Mouse (Mus musculus) forebrain, embryonic 12.5 days (tissue): ENCODE measurements around the gene H2-Ob. TPM values are rescaled to one million over a fixed set of nuclear protein-coding genes. Genes with fewer than 3 reads are reported as not detected.

Experiments used
- ATAC-seq: fragments of 200-750 bp; cut with Nextera tagmentation; 2 replicates; pipeline ENCODE4 v1.8.0; 2017; ENCODE audit warnings: moderate TSS enrichment; ENCODE audit not compliant: low FRiP score
- H3K27ac ChIP-seq: fragments of 300-500 bp; sonication (generic); 2 replicates; pipeline ENCODE4 v1.5.1; 2016; ENCODE audit warnings: mild to moderate bottlenecking
- H3K27me3 ChIP-seq: fragments of 300-500 bp; sonication (generic); 2 replicates; pipeline ENCODE4 v1.6.1; 2016; ENCODE audit warnings: mild to moderate bottlenecking
- H3K36me3 ChIP-seq: fragments of 300-500 bp; sonication (generic); replicated peaks from 2 replicates; pipeline ENCODE4 v1.6.1; 2016; ENCODE audit warnings: mild to moderate bottlenecking
- H3K4me1 ChIP-seq: fragments of 300-500 bp; sonication (generic); 2 replicates; pipeline ENCODE4 v1.6.1; 2016
- H3K4me2 ChIP-seq: fragments of 300-500 bp; sonication (generic); 2 replicates; pipeline ENCODE4 v1.6.1; 2016; ENCODE audit warnings: mild to moderate bottlenecking, moderate library complexity
- H3K4me3 ChIP-seq: fragments of 300-500 bp; sonication (generic); replicated peaks from 2 replicates; pipeline ENCODE4 v1.5.1; 2016; ENCODE audit warnings: mild to moderate bottlenecking
- H3K9ac ChIP-seq: fragments of 300-500 bp; sonication (generic); 2 replicates; pipeline ENCODE4 v1.6.1; 2016; ENCODE audit warnings: mild to moderate bottlenecking
- H3K9me3 ChIP-seq: fragments of 300-500 bp; sonication (generic); 2 replicates; pipeline ENCODE4 v1.6.1; 2016
- WGBS: fragments of 180-500 bp; shearing (Covaris S2); methylation state at CpG from one replicate; pipeline ENCODE4 v1.1.7; 2016; 5-methylcytosine and 5-hydroxymethylcytosine counted together
- polyA plus RNA-seq: library from polyadenylated mRNA; unstranded; fragments of >200 nt; fragmentation: Nextera tagmentation; extraction: Ambion mirVana; gene quantifications from 2 replicates; pipeline ENCODE4 v1.2.1, GENCODE M21; 2016

Gene H2-Ob
- polyA plus RNA-seq, 1 experiment from 2014 or later = not detected

DNA sequence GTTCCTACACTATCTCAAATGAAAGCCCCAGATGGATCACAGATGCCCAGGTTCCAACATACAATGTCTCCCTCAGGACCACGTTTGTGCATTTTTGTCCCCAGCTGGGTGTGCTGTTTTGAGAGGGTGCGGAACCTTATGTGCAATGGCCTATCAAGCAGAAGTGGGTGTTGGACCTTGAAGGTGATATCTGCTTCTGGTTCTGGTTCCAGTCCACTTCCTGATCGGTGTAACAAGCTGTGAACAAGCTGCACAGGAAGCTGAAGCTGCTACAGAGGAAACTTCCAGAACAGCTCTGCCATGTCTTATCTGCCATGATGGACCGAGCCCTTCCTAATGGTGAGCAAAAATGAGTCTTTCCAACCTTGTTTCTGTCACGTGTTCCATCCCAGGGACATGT lies 17.8 kb downstream of the H2-Ob start:
- Histone ChIP-seq H3K9me3 (no peaks in the 10 kb centered on the region), H3K4me2 (no peak overlapping the region), H3K4me1 (no peaks in the 10 kb centered on the region), H3K27me3 (peaks cover 13% of the 10 kb centered on the region; the same call in 1 of the 2 replicates), H3K36me3 (no peaks in the 10 kb centered on the region), H3K4me3 (no peak overlapping the region), H3K9ac (no peak overlapping the region), H3K27ac (no peak overlapping the region)
- no peak for ATAC-seq
- 81% methylated on average over 5 of the region's 5 CpGs for WGBS

DNA sequence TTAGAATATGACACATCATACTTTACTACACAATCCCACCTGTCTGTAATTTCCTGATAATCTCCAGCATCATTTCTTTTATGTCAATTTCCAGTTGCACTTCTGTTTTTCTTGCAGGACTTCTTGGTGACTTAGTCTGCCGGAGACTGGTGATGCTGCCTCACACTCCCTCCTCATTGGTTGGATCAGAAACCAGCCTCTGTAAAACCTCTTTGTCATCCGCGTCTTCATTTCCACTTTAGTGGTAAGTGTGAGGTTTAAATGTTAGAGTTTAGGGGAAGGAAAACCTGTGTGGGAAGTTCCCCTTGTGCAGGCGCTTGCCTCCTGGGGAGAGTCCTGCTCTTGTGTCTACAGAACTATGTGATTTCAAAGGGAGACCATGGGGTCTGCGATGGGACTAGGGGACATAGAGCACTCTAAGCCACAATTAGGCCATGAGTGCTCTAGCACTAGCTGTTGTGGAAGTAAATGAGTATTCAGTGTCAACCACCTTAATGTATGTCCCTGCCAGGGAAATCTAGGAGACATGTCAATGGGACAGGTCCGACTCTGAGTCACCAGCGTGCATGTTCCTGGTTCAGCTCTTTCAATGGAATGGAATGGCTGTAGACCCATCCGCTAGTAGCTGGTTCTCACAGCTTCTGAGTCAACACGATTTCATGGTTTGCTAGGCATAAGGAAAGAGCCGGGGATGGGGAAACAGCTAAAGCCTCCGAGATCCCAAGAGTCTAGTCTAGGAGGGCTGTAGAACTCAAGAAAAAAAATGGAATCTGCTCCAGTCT lies 19.1 kb downstream of the H2-Ob start, which contains the start of gene H2-Ab1:
TSS of gene H2-Ab1 (plus strand) at position 96 of the 782 bp plus-strand sequence.
- H3K4me2 ChIP-seq = no peak within 1 kb of the TSS
- no peak within 1 kb of the TSS for H3K9ac ChIP-seq
- H3K4me3 ChIP-seq = no peak within 1 kb of the TSS
- no peak within 1 kb of the TSS for H3K27ac ChIP-seq
- 73% methylated on average over 11 of the region's 11 CpGs for WGBS
- H3K9me3 ChIP-seq = no peaks in the 10 kb centered on the region
- peaks cover 24% of the 10 kb centered on the region; the same call in 1 of the 2 replicates for H3K27me3 ChIP-seq
- no peaks in the 10 kb centered on the region for H3K4me1 ChIP-seq
- ATAC-seq = no peak
- no peaks in the 10 kb centered on the region for H3K36me3 ChIP-seq

DNA sequence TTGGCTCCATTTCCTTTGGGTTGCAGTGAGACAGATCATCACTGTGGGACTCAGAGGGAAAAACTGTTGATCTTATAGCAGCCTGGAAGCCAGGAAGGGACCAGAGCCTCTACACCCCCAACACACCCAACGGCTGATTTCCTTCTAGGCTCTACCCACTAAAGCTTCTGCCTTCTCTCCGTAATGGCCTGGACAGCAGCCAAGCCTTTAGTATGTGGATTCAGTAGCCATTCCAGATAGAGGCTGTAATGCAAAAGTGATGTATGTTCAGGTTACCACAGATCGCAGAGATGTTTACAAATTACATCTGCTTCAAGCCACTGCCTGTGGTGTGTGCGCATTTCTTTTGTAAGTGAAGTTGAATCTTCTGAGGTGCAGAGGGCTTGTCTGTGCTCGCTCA lies 21.8 kb downstream of the H2-Ob start:
- no peaks in the 10 kb centered on the region for H3K36me3 ChIP-seq
- WGBS = 86% methylated on average over 5 of the region's 5 CpGs
- peaks cover 48% of the 10 kb centered on the region for H3K27me3 ChIP-seq
- H3K4me3 ChIP-seq = no peak overlapping the region
- H3K27ac ChIP-seq = no peak overlapping the region
- ATAC-seq = no peak
- H3K4me1 ChIP-seq = peaks cover 20% of the 10 kb centered on the region
- H3K9me3 ChIP-seq = no peaks in the 10 kb centered on the region
- no peak overlapping the region for H3K9ac ChIP-seq
- no peak overlapping the region for H3K4me2 ChIP-seq

GRCm38 (mm10) chr17:34261502-34261901 lies 22.8 kb downstream of the H2-Ob start:
- 37% methylated on average over 4 of the region's 4 CpGs for WGBS

GRCm38 (mm10) chr17:34263068-34263467 lies 24.4 kb downstream of the H2-Ob start:
- no peaks in the 10 kb centered on the region for H3K9me3 ChIP-seq
- peaks cover 60% of the 10 kb centered on the region for H3K27me3 ChIP-seq
- ATAC-seq = peak; percentile 74
- H3K9ac ChIP-seq = peak overlapping the region; percentile 39; the same call in 1 of the 2 replicates
- peaks cover 20% of the 10 kb centered on the region for H3K4me1 ChIP-seq
- under 1% methylated on average over 8 of the region's 8 CpGs for WGBS
- H3K4me3 ChIP-seq = peak overlapping the region; percentile 53
- peak overlapping the region; percentile 93 for H3K4me2 ChIP-seq
- no peak overlapping the region for H3K27ac ChIP-seq
- no peaks in the 10 kb centered on the region for H3K36me3 ChIP-seq

More at GRCm38 (mm10) chr17:34261502-34261901, 22.8 kb downstream of the H2-Ob start:
- no peak overlapping the region for H3K4me3 ChIP-seq
- H3K4me2 ChIP-seq = no peak overlapping the region
- no peaks in the 10 kb centered on the region for H3K36me3 ChIP-seq
- ATAC-seq = peak; percentile 70
- no peak overlapping the region for H3K27ac ChIP-seq
- H3K9me3 ChIP-seq = no peaks in the 10 kb centered on the region
- H3K27me3 ChIP-seq = peaks cover 52% of the 10 kb centered on the region
- H3K9ac ChIP-seq = no peak overlapping the region
- peaks cover 20% of the 10 kb centered on the region for H3K4me1 ChIP-seq

GRCm38 (mm10) chr17:34263811-34264371 lies 25.2 kb downstream of the H2-Ob start:
- H3K27ac ChIP-seq = no peak overlapping the region
- peaks cover 54% of the 10 kb centered on the region for H3K27me3 ChIP-seq
- H3K9me3 ChIP-seq = no peaks in the 10 kb centered on the region
- H3K36me3 ChIP-seq = no peaks in the 10 kb centered on the region
- peaks cover 20% of the 10 kb centered on the region for H3K4me1 ChIP-seq
- peak overlapping the region; percentile 93 for H3K4me2 ChIP-seq
- ATAC-seq = no peak
- H3K9ac ChIP-seq = no peak overlapping the region
- WGBS = 3% methylated on average over 14 of the region's 14 CpGs
- peak overlapping the region; percentile 53 for H3K4me3 ChIP-seq

GRCm38 (mm10) chr17:34264452-34265351 lies 26.0 kb downstream of the H2-Ob start:
- WGBS = under 1% methylated on average over 89 of the region's 93 CpGs
- Histone ChIP-seq H3K27ac (no peak overlapping the region), H3K9me3 (no peaks in the 10 kb centered on the region), H3K4me1 (peaks cover 20% of the 10 kb centered on the region), H3K27me3 (peaks cover 51% of the 10 kb centered on the region), H3K9ac (peak overlapping the region; percentile 61), H3K4me3 (peak overlapping the region; percentile 53), H3K36me3 (no peaks in the 10 kb centered on the region), H3K4me2 (peak overlapping the region; percentile 93)
- ATAC-seq = peak; percentile 27

DNA sequence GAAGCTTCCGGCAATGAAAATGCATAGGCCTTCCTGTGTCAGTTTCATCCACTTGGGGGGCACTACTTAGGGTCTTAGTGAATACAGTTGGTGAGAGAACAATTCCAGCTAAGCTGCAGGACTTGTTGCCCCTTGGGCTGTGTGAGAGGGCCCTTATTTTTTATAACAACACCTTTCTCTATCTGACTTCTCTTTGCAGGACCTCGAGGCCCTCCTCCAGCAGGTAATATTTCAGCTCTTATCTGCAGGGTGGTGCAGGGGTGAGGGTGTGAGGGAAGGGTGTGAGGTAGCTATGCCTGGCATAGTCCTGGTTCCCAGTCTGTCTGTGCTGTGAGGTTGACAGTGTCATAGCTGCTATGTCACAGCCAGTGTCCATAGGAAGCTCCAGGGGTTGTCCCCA lies 29.6 kb downstream of the H2-Ob start:
- H3K4me2 ChIP-seq = no peak overlapping the region
- H3K9ac ChIP-seq = no peak overlapping the region
- H3K4me3 ChIP-seq = no peak overlapping the region
- no peak for ATAC-seq
- H3K27me3 ChIP-seq = peaks cover 38% of the 10 kb centered on the region
- H3K4me1 ChIP-seq = peaks cover 18% of the 10 kb centered on the region
- H3K36me3 ChIP-seq = no peaks in the 10 kb centered on the region
- H3K27ac ChIP-seq = no peak overlapping the region
- no peaks in the 10 kb centered on the region for H3K9me3 ChIP-seq
- 68% methylated on average over 2 of the region's 2 CpGs for WGBS

DNA sequence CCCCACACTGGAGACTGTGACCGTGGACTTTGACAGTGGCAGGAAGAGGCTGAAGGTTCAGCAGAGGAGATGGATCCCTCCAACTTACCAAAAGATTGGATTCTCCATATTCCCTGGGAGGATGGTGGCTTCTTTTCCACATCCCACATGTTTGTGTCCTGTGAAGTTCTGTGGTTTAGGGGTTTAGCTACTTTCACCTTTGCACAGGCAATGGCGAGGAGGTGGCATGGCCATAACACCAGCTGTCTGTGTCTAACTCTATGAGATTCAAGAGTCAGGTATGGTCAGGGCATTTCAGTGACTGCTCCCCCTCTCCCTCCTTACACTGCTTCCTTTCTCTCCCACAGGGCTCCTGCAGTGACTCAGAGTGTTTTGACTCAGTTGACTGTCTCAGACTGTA lies 30.0 kb downstream of the H2-Ob start:
- no peak overlapping the region for H3K4me2 ChIP-seq
- H3K4me3 ChIP-seq = no peak overlapping the region
- H3K4me1 ChIP-seq = peaks cover 13% of the 10 kb centered on the region
- peaks cover 33% of the 10 kb centered on the region for H3K27me3 ChIP-seq
- WGBS = 89% methylated on average over 2 of the region's 2 CpGs
- H3K27ac ChIP-seq = no peak overlapping the region
- H3K36me3 ChIP-seq = no peaks in the 10 kb centered on the region
- H3K9ac ChIP-seq = no peak overlapping the region
- no peaks in the 10 kb centered on the region for H3K9me3 ChIP-seq
- ATAC-seq = no peak

DNA sequence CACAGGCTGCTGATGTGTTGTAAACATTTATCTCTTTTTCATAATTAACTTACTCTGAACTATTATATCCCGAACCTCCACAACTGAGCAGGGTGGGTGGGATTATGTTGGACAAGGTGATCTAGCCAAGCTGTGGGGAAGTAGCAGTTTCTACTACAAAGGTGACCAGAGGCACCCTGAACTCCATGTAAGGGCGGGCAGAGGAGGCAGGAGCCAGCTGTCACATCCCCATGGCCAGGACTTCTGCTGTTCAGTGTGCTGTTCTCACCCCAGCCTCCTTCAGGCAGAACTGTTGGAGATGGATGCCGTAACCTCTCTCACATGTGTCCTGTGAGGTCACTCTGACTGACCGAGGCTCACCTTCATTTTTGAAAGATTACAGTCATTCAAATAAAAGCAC lies 31.1 kb downstream of the H2-Ob start:
- Histone ChIP-seq H3K36me3 (no peaks in the 10 kb centered on the region), H3K4me1 (peaks cover 5% of the 10 kb centered on the region), H3K4me3 (no peak overlapping the region), H3K9ac (no peak overlapping the region), H3K4me2 (no peak overlapping the region), H3K27me3 (peaks cover 23% of the 10 kb centered on the region), H3K9me3 (no peaks in the 10 kb centered on the region), H3K27ac (no peak overlapping the region)
- 79% methylated on average over 4 of the region's 4 CpGs for WGBS
- no peak for ATAC-seq

DNA sequence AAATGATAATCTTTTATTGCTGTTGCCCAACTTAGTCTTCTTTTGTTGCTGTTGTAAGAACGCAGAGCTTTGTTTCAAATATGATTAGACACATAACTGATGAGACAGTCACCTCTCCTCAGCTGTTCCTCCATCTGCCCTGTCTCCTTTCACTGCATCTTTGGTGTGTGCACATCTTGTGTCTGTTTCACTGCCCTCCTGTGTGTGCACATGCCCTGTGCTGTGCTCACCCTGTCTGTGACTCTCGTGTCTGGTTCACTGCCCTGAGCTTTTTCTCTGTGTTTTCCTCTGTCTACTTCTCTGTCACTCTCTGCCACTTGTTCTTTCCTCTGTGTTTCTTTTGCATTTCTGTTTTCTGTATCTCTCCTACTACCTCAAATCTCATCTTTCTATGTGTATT lies 31.5 kb downstream of the H2-Ob start:
- Histone ChIP-seq H3K4me2 (no peak overlapping the region), H3K9ac (no peak overlapping the region), H3K4me1 (peaks cover under 1% of the 10 kb centered on the region), H3K4me3 (no peak overlapping the region), H3K9me3 (no peaks in the 10 kb centered on the region), H3K27me3 (peaks cover 19% of the 10 kb centered on the region), H3K36me3 (no peaks in the 10 kb centered on the region), H3K27ac (no peak overlapping the region)
- ATAC-seq = no peak
- 84% methylated on average over 2 of the region's 2 CpGs for WGBS

DNA sequence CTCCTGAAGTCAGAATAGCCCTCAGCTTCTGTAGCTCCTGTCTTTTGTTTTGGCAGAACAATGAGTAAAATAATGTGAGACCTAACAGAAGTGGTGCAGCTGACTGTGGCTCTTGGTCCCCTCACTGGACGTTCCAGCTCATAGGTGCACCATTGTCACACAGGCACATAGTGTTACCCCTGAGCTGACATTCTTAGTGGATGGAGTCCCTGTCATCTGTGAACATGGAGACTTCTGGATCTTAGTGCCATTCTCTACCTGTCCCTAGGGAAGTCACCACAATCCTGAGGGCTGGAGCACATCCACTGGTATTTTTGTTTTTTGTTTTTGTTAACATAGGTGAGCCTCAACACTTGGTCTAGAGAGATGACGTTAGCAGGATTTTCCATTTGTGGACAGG lies 32.2 kb downstream of the H2-Ob start:
- Histone ChIP-seq H3K4me1 (no peaks in the 10 kb centered on the region), H3K4me3 (no peak overlapping the region), H3K9me3 (no peaks in the 10 kb centered on the region), H3K4me2 (no peak overlapping the region), H3K27me3 (peaks cover 14% of the 10 kb centered on the region; the same call in 1 of the 2 replicates), H3K27ac (no peak overlapping the region), H3K36me3 (no peaks in the 10 kb centered on the region), H3K9ac (no peak overlapping the region)
- no peak for ATAC-seq
- WGBS = 87% methylated on average over 2 of the region's 2 CpGs
